Mouse (Mus musculus): ENCODE results near the gene Nptn. TPM values are rescaled to one million over a fixed set of nuclear protein-coding genes. Genes with fewer than 3 reads are reported as not detected.

The Nptn gene
- polyA plus RNA-seq, 1 experiment from 2014 or later = 145 TPM

- no peaks in the 10 kb centered on the region for H3K27me3 ChIP-seq
- ATAC-seq (replicated peaks) = no peak
- no peaks in the 10 kb centered on the region for H3K4me1 ChIP-seq
- H3K9me3 ChIP-seq = no peaks in the 10 kb centered on the region
- no peak overlapping the region for H3K4me3 ChIP-seq
- no peak overlapping the region for H3K4me2 ChIP-seq (replicated peaks)
- 91% methylated on average over 3 of the region's 3 CpGs for WGBS
- no peak overlapping the region for H3K9ac ChIP-seq (replicated peaks)
- H3K27ac ChIP-seq (replicated peaks) = no peak overlapping the region
- H3K36me3 ChIP-seq = peaks cover 10% of the 10 kb centered on the region
Observed at GRCm38 (mm10) chr9:58660673-58661072, 78.6 kb downstream of the Nptn start.

GRCm38 (mm10) chr9:58662007-58662406 is 80.0 kb downstream of the Nptn start:
- H3K36me3 ChIP-seq = peaks cover 10% of the 10 kb centered on the region
- no peaks in the 10 kb centered on the region for H3K27me3 ChIP-seq
- no peak overlapping the region for H3K4me2 ChIP-seq (replicated peaks)
- H3K4me1 ChIP-seq = no peaks in the 10 kb centered on the region
- no peak overlapping the region for H3K27ac ChIP-seq (replicated peaks)
- H3K4me3 ChIP-seq = no peak overlapping the region
- no peak overlapping the region for H3K9ac ChIP-seq (replicated peaks)
- ATAC-seq (replicated peaks) = no peak
- H3K9me3 ChIP-seq = no peaks in the 10 kb centered on the region
- WGBS = 91% methylated on average over 4 of the region's 4 CpGs

- no peak overlapping the region for H3K27ac ChIP-seq (replicated peaks)
- H3K36me3 ChIP-seq = peaks cover 10% of the 10 kb centered on the region
- no peak overlapping the region for H3K9ac ChIP-seq (replicated peaks)
- no peaks in the 10 kb centered on the region for H3K9me3 ChIP-seq
- H3K27me3 ChIP-seq = no peaks in the 10 kb centered on the region
- no peaks in the 10 kb centered on the region for H3K4me1 ChIP-seq
- no peak for ATAC-seq (replicated peaks)
- 82% methylated on average over 3 of the region's 3 CpGs for WGBS
- H3K4me3 ChIP-seq = no peak overlapping the region
- no peak overlapping the region for H3K4me2 ChIP-seq (replicated peaks)
Observed at GRCm38 (mm10) chr9:58662791-58663190, 80.8 kb downstream of the Nptn start.

GRCm38 (mm10) chr9:58665492-58665891 is 83.5 kb downstream of the Nptn start:
- H3K4me1 ChIP-seq = no peaks in the 10 kb centered on the region
- H3K27me3 ChIP-seq = no peaks in the 10 kb centered on the region
- H3K27ac ChIP-seq (replicated peaks) = no peak overlapping the region
- H3K4me2 ChIP-seq (replicated peaks) = no peak overlapping the region
- no peak overlapping the region for H3K4me3 ChIP-seq
- WGBS = 84% methylated on average over 9 of the region's 9 CpGs
- ATAC-seq (replicated peaks) = no peak
- H3K36me3 ChIP-seq = peaks cover 10% of the 10 kb centered on the region
- no peak overlapping the region for H3K9ac ChIP-seq (replicated peaks)
- no peaks in the 10 kb centered on the region for H3K9me3 ChIP-seq

- H3K36me3 ChIP-seq = peaks cover 10% of the 10 kb centered on the region
- no peak overlapping the region for H3K9ac ChIP-seq (replicated peaks)
- H3K4me2 ChIP-seq (replicated peaks) = no peak overlapping the region
- H3K27ac ChIP-seq (replicated peaks) = no peak overlapping the region
- ATAC-seq (replicated peaks) = no peak
- H3K4me3 ChIP-seq = no peak overlapping the region
- H3K27me3 ChIP-seq = no peaks in the 10 kb centered on the region
- H3K9me3 ChIP-seq = no peaks in the 10 kb centered on the region
- WGBS = 61% methylated on average over 9 of the region's 9 CpGs
- H3K4me1 ChIP-seq = no peaks in the 10 kb centered on the region
Observed at GRCm38 (mm10) chr9:58666191-58666590, 84.2 kb downstream of the Nptn start.

- H3K4me2 ChIP-seq (replicated peaks) = no peak overlapping the region
- H3K9ac ChIP-seq (replicated peaks) = no peak overlapping the region
- no peak overlapping the region for H3K27ac ChIP-seq (replicated peaks)
- H3K4me3 ChIP-seq = no peak overlapping the region
- no peaks in the 10 kb centered on the region for H3K9me3 ChIP-seq
- ATAC-seq (replicated peaks) = no peak
- peaks cover 6% of the 10 kb centered on the region for H3K36me3 ChIP-seq
- WGBS = 87% methylated on average over 9 of the region's 9 CpGs
- no peaks in the 10 kb centered on the region for H3K27me3 ChIP-seq
- H3K4me1 ChIP-seq = no peaks in the 10 kb centered on the region
Observed at GRCm38 (mm10) chr9:58667244-58667643, 85.2 kb downstream of the Nptn start.

- H3K27me3 ChIP-seq = no peaks in the 10 kb centered on the region
- H3K36me3 ChIP-seq = 0 out of 2 replicates have a peak, but pooled peaks cover 3% of the 10 kb centered on the region
- H3K4me2 ChIP-seq (replicated peaks) = no peak overlapping the region
- no peak for ATAC-seq (replicated peaks)
- no peaks in the 10 kb centered on the region for H3K9me3 ChIP-seq
- no peak overlapping the region for H3K4me3 ChIP-seq
- H3K9ac ChIP-seq (replicated peaks) = no peak overlapping the region
- no peak overlapping the region for H3K27ac ChIP-seq (replicated peaks)
- no peaks in the 10 kb centered on the region for H3K4me1 ChIP-seq
- WGBS = over 99% methylated on average over 3 of the region's 3 CpGs
Observed at GRCm38 (mm10) chr9:58668171-58668570, 86.1 kb downstream of the Nptn start.

GRCm38 (mm10) chr9:58669071-58669470 is 87.0 kb downstream of the Nptn start:
- ATAC-seq (replicated peaks) = no peak
- Histone ChIP-seq H3K27me3 (no peaks in the 10 kb centered on the region), H3K36me3 (0 out of 2 replicates have a peak, but pooled peaks cover 3% of the 10 kb centered on the region), H3K4me2 (replicated peaks) (no peak overlapping the region), H3K9ac (replicated peaks) (no peak overlapping the region), H3K27ac (replicated peaks) (no peak overlapping the region), H3K4me3 (no peak overlapping the region), H3K4me1 (no peaks in the 10 kb centered on the region), H3K9me3 (no peaks in the 10 kb centered on the region)
- WGBS = 59% methylated on average over 3 of the region's 3 CpGs

GRCm38 (mm10) chr9:58669819-58670218 is 87.8 kb downstream of the Nptn start:
- no peaks in the 10 kb centered on the region for H3K27me3 ChIP-seq
- no peaks in the 10 kb centered on the region for H3K9me3 ChIP-seq
- no peak for ATAC-seq (replicated peaks)
- no peaks in the 10 kb centered on the region for H3K36me3 ChIP-seq
- no peak overlapping the region for H3K4me2 ChIP-seq (replicated peaks)
- H3K9ac ChIP-seq (replicated peaks) = no peak overlapping the region
- H3K4me3 ChIP-seq = no peak overlapping the region
- no peak overlapping the region for H3K27ac ChIP-seq (replicated peaks)
- H3K4me1 ChIP-seq = no peaks in the 10 kb centered on the region
- 96% methylated on average over 6 of the region's 6 CpGs for WGBS

GRCm38 (mm10) chr9:58672474-58672873 is 90.4 kb downstream of the Nptn start:
- Histone ChIP-seq H3K4me1 (no peaks in the 10 kb centered on the region), H3K27ac (replicated peaks) (no peak overlapping the region), H3K4me3 (no peak overlapping the region), H3K9me3 (no peaks in the 10 kb centered on the region), H3K9ac (replicated peaks) (no peak overlapping the region), H3K27me3 (no peaks in the 10 kb centered on the region), H3K36me3 (no peaks in the 10 kb centered on the region), H3K4me2 (replicated peaks) (no peak overlapping the region)
- WGBS = 57% methylated on average over 4 of the region's 4 CpGs
- ATAC-seq (replicated peaks) = no peak

GRCm38 (mm10) chr9:58674736-58675135 is 92.7 kb downstream of the Nptn start:
- Histone ChIP-seq H3K36me3 (no peaks in the 10 kb centered on the region), H3K4me1 (no peaks in the 10 kb centered on the region), H3K9me3 (no peaks in the 10 kb centered on the region), H3K4me3 (no peak overlapping the region), H3K27me3 (no peaks in the 10 kb centered on the region), H3K4me2 (replicated peaks) (no peak overlapping the region), H3K9ac (replicated peaks) (no peak overlapping the region), H3K27ac (replicated peaks) (no peak overlapping the region)
- ATAC-seq (replicated peaks) = no peak
- 75% methylated on average over 11 of the region's 11 CpGs for WGBS

- no peak for ATAC-seq (replicated peaks)
- H3K4me2 ChIP-seq (replicated peaks) = no peak overlapping the region
- no peaks in the 10 kb centered on the region for H3K4me1 ChIP-seq
- H3K9ac ChIP-seq (replicated peaks) = no peak overlapping the region
- H3K36me3 ChIP-seq = no peaks in the 10 kb centered on the region
- H3K27ac ChIP-seq (replicated peaks) = no peak overlapping the region
- H3K9me3 ChIP-seq = no peaks in the 10 kb centered on the region
- H3K27me3 ChIP-seq = no peaks in the 10 kb centered on the region
- no peak overlapping the region for H3K4me3 ChIP-seq
- 67% methylated on average over 6 of the region's 6 CpGs for WGBS
Observed at GRCm38 (mm10) chr9:58675371-58675770, 93.3 kb downstream of the Nptn start.

GRCm38 (mm10) chr9:58681411-58681810 is 99.4 kb downstream of the Nptn start:
- H3K9me3 ChIP-seq = no peaks in the 10 kb centered on the region
- H3K4me1 ChIP-seq = peaks cover 3% of the 10 kb centered on the region; the same call in 1 of the 2 replicates
- no peak overlapping the region for H3K4me2 ChIP-seq (replicated peaks)
- ATAC-seq (replicated peaks) = no peak
- 88% methylated on average over 2 of the region's 2 CpGs for WGBS
- H3K27me3 ChIP-seq = no peaks in the 10 kb centered on the region
- no peak overlapping the region for H3K4me3 ChIP-seq
- H3K27ac ChIP-seq (replicated peaks) = no peak overlapping the region
- no peaks in the 10 kb centered on the region for H3K36me3 ChIP-seq
- no peak overlapping the region for H3K9ac ChIP-seq (replicated peaks)

Data from forebrain, embryonic 15.5 days (tissue).